Mouse (Mus musculus) spleen, adult 2 months (tissue): ENCODE data around the gene Gm973. TPM values are rescaled to one million over a fixed set of nuclear protein-coding genes. Genes with fewer than 3 reads are reported as not detected.

Experiments used
- DNase-seq, 2 experiments: peaks; one replicate each; pipeline versions ENCODE4 v3.0.0 to v3.0.0-alpha.2; 2012 to 2021; ENCODE audit warnings: low spot score in 2 of 2, low read depth in 1 of 2
- H3K27ac ChIP-seq: fragments of 200-500 bp; 2 replicates; pipeline ENCODE4 v1.5.1; 2012; ENCODE audit warnings: low read length, inconsistent platforms; ENCODE audit not compliant: insufficient read depth
- H3K27me3 ChIP-seq: fragments of 200-500 bp; 2 replicates; pipeline ENCODE4 v1.6.1; 2012; ENCODE audit warnings: mild to moderate bottlenecking, moderate library complexity, low read length, inconsistent platforms; ENCODE audit not compliant: control insufficient read depth, insufficient read depth
- H3K36me3 ChIP-seq: fragments of 200-500 bp; 2 replicates; pipeline ENCODE4 v1.6.1; 2012; ENCODE audit warnings: mild to moderate bottlenecking, low read length, inconsistent platforms; ENCODE audit not compliant: control insufficient read depth, insufficient read depth
- H3K4me1 ChIP-seq: fragments of 200-500 bp; 2 replicates; pipeline ENCODE4 v1.6.1; 2011; ENCODE audit warnings: inconsistent platforms; ENCODE audit not compliant: control insufficient read depth, insufficient read depth, insufficient read length
- H3K4me3 ChIP-seq: fragments of 200-500 bp; 2 replicates; pipeline ENCODE4 v1.5.1; 2011; ENCODE audit warnings: mild to moderate bottlenecking, inconsistent platforms; ENCODE audit not compliant: insufficient read depth, insufficient read length; ENCODE audit errors: extremely low read depth
- CTCF ChIP-seq: fragments of 200-500 bp; IDR thresholded peaks from 2 replicates; pipeline ENCODE4 v1.5.1; 2011; ENCODE audit warnings: mild to moderate bottlenecking, inconsistent platforms; ENCODE audit not compliant: insufficient read depth, insufficient read length, insufficient replicate concordance; ENCODE audit errors: extremely low read depth
- POLR2A ChIP-seq: fragments of 200-500 bp; IDR thresholded peaks from 2 replicates; pipeline ENCODE4 v1.6.1; 2011; ENCODE audit warnings: low read depth, low read length, inconsistent platforms
- WGBS: fragments of 180-500 bp; shearing (Covaris S2); methylation state at CpG from one replicate; pipeline ENCODE4 v1.1.7; 2018; 5-methylcytosine and 5-hydroxymethylcytosine counted together
- polyA plus RNA-seq: library from polyadenylated mRNA; depleted of rRNA; stranded (reverse); fragments of >200 nt; gene quantifications from 2 replicates; pipeline ENCODE4 v1.2.3, GENCODE M21; 2012

The Gm973 gene
- polyA plus RNA-seq, 1 experiment, result not detected

GRCm38 (mm10) chr1:59508463-59509139, 7.5 kb upstream of the Gm973 start:
- H3K36me3 ChIP-seq, result no peaks in the 10 kb centered on the region
- H3K4me1 ChIP-seq, result no peaks in the 10 kb centered on the region
- no peak overlapping the region for H3K4me3 ChIP-seq
- no peak for DNase-seq
- 72% methylated on average over 17 of the region's 17 CpGs for WGBS
- H3K27me3 ChIP-seq, result no peaks in the 10 kb centered on the region
- H3K27ac ChIP-seq, result no peak overlapping the region
- TF ChIP-seq POLR2A, result no peak
- TF ChIP-seq CTCF, result no peak

- Histone ChIP-seq H3K4me3 (no peak overlapping the region), H3K27me3 (no peaks in the 10 kb centered on the region), H3K36me3 (no peaks in the 10 kb centered on the region), H3K27ac (no peak overlapping the region), H3K4me1 (no peaks in the 10 kb centered on the region)
- WGBS, result 85% methylated on average over 9 of the region's 9 CpGs
- no peak for TF ChIP-seq POLR2A
- TF ChIP-seq CTCF, result no peak
- DNase-seq, result no peak
These were observed 4.3 kb upstream of the Gm973 start for GRCm38 (mm10) chr1:59511566-59512270.

DNA sequence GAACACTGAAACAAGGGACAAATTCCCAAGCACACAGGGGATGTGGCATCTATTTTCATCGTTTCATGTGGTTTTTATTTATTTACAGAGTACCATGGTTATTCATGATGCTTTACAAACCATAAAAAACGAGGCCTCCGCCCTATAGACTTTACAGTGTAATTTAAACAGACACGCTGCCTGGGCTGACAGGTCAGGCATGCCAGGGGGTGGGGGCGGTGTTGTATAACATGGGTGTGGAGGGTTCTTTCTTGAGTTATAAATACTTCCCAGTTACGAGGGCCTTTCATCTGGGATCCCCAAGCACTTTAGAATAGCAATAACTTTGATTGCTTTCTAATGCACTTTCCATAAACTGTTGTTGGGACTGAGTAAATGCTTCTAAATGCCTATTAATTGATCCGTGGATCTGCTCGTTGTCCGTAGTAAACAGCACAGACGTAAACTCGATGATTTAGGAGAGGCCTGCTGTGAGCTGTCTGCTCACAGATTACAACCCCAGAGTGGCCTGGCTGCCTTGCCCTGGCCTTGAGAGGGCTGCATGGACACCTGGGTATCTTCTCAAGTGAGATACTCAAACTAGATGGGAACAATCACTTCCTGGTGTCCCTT, 4.3 kb downstream of the Gm973 start:
- 72% methylated on average over 11 of the region's 11 CpGs for WGBS
- H3K4me1 ChIP-seq, result no peaks in the 10 kb centered on the region
- H3K36me3 ChIP-seq, result no peaks in the 10 kb centered on the region
- no peak for DNase-seq
- H3K27ac ChIP-seq, result no peak overlapping the region
- no peak overlapping the region for H3K4me3 ChIP-seq
- no peaks in the 10 kb centered on the region for H3K27me3 ChIP-seq
- TF ChIP-seq CTCF (no peak), POLR2A (no peak)

DNA sequence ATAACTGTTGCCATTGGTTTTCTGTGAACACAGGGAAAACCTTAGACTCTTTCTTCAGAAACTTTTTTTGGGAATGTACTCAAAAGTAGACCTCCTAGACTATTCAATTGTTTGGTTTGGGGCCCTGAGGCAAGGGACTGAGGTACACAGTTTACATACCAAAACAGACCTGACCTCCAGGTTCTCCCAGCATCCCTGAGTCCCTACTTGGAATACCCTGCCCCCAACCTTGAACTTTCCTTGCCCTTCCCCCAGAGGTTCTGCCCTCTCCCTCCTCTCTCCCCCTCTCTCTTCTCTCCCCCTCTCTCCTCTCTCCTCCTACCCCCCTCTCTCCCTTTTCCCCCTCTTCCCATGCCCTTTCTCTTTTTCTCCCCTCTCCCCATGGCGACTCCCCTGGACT, 6.4 kb downstream of the Gm973 start:
- Histone ChIP-seq H3K4me1 (no peaks in the 10 kb centered on the region), H3K36me3 (no peaks in the 10 kb centered on the region), H3K4me3 (no peak overlapping the region), H3K27me3 (no peaks in the 10 kb centered on the region), H3K27ac (no peak overlapping the region)
- 77% methylated on average over 1 of the region's 1 CpGs for WGBS
- TF ChIP-seq CTCF, result no peak
- no peak for DNase-seq

DNA sequence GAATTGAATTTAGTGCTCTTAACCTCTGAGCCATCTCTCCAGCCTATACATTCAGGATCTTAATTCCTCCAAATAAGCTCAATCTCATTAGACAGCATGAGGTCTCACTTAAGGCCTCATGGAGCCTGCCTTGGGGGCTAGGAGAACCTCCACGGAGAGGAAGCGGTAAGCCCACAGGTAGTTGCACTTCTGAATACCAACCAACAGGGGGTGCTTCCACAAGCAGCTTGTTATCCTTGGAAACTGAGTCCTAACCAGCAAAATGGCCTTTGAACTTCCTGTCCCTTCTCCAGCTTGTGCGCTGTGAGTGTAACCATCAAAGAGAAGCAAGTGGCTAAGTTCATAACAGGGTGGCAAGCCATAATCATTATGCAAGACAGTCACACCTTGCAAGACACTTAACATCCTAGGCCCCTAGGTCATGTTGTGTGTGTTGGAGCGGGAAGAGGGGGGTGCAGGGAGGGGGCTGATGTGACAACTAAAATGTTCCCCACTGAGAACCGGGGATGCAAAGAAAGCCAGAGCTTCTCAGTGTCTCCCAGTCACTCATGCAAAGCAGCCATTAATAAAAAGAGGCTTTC, 7.4 kb downstream of the Gm973 start:
- H3K27me3 ChIP-seq, result no peaks in the 10 kb centered on the region
- no peaks in the 10 kb centered on the region for H3K36me3 ChIP-seq
- no peaks in the 10 kb centered on the region for H3K4me1 ChIP-seq
- no peak overlapping the region for H3K4me3 ChIP-seq
- no peak for DNase-seq
- 86% methylated on average over 5 of the region's 5 CpGs for WGBS
- TF ChIP-seq CTCF (no peak), POLR2A (no peak)
- no peak overlapping the region for H3K27ac ChIP-seq

- TF ChIP-seq POLR2A (no peak), CTCF (no peak)
- H3K4me3 ChIP-seq, result no peak overlapping the region
- H3K36me3 ChIP-seq, result no peaks in the 10 kb centered on the region
- no peaks in the 10 kb centered on the region for H3K4me1 ChIP-seq
- WGBS, result 87% methylated on average over 2 of the region's 2 CpGs
- H3K27me3 ChIP-seq, result no peaks in the 10 kb centered on the region
- no peak overlapping the region for H3K27ac ChIP-seq
- no peak for DNase-seq
These were observed 8.0 kb downstream of the Gm973 start for GRCm38 (mm10) chr1:59524071-59524470.

DNA sequence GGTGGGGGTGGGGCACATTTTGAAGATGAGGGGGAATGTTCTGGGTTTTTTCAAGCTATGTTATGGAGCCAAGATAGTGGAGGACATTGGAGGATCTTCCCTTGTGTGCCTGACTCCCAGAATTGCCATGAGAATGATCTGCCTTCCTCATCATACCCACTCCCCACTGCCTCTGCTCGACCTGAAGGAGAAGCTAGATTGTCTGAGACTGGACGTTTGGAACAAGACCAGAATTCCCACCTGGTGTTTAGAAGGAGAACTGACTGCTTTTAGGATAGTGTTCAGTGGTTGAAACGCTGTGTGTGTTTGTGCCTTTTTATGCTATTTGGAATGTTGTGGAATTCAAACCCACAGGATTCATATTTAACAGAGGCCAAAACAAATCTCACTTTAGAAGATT, 8.7 kb downstream of the Gm973 start:
- Histone ChIP-seq H3K27ac (no peak overlapping the region), H3K4me3 (no peak overlapping the region), H3K4me1 (no peaks in the 10 kb centered on the region), H3K36me3 (no peaks in the 10 kb centered on the region), H3K27me3 (no peaks in the 10 kb centered on the region)
- WGBS, result 79% methylated on average over 3 of the region's 3 CpGs
- no peak for DNase-seq
- TF ChIP-seq CTCF (no peak), POLR2A (no peak)
